Mouse (Mus musculus) cerebellum, postnatal 36 days (tissue): Measurements from ENCODE around the gene Gm11032.
"Not testable (repeated sequence)": the region's sequence is repeated elsewhere in the genome, so short reads cannot be mapped to it uniquely, and the experiment has no call there.

Source experiments
- DNase-seq, 2 experiments: peaks; one replicate each; pipeline ENCODE4 v3.0.0; 2021 to 2022; ENCODE audit warnings: mixed read lengths in 2 of 2

Gene Gm11032

DNA sequence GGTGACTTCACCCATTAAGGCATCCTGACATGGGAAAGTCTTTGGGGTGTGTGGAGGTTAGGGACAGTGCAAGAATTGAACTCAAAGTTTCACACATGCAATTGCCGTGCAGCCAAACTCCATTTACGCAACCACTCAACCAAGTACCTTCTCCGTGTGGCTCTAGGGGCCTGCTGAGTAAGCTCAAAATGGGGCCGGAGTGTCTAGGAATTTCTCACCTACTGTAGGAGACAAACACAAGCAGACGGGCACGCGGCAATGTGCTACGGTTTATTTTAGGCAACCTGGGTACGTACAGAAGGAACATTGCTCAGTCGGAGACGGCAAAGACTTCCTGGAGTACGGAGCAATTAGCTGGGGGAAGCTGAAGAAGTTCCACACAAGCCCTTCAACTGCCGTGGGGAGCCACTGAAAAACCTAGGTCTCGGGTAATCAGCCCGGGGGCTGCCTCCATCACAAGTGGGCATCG, at the start of gene Gm11032:
Gene Gm11032 (plus strand): TSS at position 51 of the 469 bp plus-strand sequence.
- peak in 1 of 2 experiments; percentile 29 for DNase-seq

DNA sequence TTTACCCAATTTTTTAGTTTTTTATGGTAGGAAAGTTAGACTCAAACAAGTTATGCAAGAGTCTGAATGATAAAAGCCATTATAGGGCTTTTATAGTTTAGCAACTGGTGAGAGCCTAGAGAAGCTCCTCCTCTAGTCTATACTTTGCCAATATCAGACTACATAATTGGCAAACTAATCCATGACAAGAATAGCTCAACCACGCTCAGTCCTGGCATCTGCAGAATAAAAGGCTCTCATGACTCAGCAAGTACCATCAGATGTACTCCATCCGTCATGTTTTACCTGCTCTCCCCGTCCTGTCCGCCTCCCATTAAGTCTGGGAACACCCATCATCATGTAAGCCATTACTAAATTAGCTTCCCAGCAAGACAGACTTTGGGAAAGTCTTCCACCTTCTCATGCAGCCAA, 48.4 kb upstream of the Gm11032 start:
- no peak for DNase-seq

DNA sequence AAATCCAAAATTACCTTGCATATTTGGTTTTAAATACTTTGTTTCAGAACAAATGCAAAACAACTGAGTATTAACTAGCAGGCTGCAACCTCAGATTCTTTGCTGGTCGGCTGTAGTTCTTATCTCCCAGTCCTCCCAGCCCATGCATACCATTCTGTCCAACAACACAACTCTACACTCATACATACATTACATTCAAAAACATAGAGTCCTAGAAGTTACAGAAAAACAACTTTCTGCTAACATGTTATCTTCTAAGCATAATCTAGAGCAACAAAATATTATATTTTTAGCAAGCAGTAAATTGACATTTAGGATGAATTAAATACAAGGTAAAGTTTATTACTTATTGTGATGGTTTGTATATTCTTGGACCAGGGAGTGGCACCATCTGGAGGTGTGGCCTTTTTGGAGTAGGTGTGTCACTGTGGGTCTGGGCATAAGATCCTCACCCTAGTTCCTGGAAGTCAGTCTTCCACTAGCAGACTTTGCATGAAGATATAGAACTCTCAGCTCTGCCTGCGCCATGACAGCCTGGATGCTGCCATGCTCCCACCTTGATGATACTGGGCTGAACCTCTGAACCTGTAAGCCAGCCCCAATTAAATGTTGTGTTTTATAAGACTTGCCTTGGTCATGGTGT, 43.7 kb upstream of the Gm11032 start:
- DNase-seq = not testable (repeated sequence)

DNA sequence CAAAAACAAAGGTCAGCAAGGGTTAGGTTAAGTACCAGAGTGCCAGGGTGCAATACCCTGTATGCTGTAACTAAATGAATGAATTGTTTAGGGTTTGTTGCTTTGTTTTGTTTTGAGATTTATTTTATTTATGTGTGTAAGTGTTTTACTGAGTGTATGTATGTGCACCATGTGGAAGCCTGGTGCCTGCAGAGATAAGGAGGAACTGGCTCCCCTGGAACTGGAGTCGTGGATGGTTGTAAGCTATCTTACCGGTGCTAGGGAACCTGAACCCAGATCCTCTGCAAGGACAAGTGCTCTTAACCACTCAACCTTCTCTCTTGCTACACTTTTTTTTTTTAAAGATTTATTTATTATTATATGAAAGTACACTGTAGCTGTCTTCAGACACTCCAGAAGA, 42.8 kb upstream of the Gm11032 start:
- no peak for DNase-seq

DNA sequence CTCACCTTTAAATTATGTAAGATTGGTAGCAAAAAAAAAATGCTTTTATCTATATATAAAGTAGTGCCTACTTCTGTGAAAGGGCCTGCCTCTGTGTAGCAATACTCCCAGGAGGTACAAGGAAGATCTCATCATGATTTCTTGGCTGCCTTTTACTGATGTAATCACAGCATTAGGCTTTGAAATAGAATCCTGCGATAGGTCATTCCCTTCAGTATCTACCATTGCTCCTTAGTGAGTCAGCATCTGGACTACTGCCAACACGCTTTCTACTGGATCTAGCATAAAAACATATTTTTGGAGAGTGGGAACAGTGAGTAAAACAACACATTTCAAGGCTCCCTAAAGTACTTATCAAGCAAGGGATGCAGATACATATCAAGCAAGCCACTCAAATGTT, 41.2 kb upstream of the Gm11032 start:
- DNase-seq = peak; percentile 28 to 52

- no peak for DNase-seq
Measured at GRCm38 (mm10) chr11:4591811-4592210, 28.1 kb upstream of the Gm11032 start.

- DNase-seq = no peak
Measured at GRCm38 (mm10) chr11:4593491-4593848, 26.4 kb upstream of the Gm11032 start.

- DNase-seq = peak in 1 of 2 experiments; percentile 45
Measured at GRCm38 (mm10) chr11:4593849-4594607, 25.8 kb upstream of the Gm11032 start.

- peak; percentile 90 to 95 for DNase-seq
Measured at GRCm38 (mm10) chr11:4594608-4595500, 25.0 kb upstream of the Gm11032 start, which contains the start of gene Mtmr3. Gene Mtmr3, minus strand, starts transcription at chr11:4594863.

DNA sequence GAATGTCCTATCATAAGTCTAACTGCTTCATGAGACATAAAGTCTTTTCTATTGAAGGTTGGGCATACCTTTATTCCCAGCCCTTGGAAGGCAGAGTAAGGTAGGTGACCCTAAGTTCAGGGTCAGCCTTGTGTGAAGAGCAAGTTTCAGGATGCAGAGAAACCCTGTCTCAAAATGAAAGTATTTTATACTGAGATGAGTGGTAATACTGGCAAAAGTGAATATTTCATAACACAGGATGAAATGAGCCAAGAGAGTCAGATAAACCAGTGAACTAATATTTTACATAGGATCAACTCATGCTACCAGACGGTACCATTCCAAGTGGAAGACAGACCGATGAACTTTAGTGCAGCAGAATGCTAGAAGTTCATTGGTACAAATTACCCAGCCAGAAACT, 21.5 kb upstream of the Gm11032 start:
- DNase-seq = no peak

DNA sequence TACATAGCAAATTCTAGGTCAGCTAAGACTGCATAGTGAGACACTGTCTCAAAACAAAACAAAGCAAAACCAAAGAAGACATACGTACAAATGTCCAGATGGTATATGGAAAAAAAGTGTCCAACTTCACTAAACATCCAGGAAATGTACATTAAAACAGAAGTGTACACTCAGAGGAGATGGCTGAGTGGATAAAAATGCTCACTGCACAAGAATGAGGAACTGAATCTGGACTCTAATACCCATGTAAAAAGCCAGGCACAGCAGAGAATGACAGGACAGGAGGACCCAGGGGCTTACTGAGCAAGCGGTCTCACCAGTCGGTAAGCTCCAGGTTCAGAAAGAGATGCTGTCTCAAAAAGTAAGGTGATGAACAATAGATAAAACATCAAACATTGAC, 20.0 kb upstream of the Gm11032 start:
- DNase-seq = no peak

- no peak for DNase-seq
Measured at GRCm38 (mm10) chr11:4601890-4602289, 18.0 kb upstream of the Gm11032 start.

DNA sequence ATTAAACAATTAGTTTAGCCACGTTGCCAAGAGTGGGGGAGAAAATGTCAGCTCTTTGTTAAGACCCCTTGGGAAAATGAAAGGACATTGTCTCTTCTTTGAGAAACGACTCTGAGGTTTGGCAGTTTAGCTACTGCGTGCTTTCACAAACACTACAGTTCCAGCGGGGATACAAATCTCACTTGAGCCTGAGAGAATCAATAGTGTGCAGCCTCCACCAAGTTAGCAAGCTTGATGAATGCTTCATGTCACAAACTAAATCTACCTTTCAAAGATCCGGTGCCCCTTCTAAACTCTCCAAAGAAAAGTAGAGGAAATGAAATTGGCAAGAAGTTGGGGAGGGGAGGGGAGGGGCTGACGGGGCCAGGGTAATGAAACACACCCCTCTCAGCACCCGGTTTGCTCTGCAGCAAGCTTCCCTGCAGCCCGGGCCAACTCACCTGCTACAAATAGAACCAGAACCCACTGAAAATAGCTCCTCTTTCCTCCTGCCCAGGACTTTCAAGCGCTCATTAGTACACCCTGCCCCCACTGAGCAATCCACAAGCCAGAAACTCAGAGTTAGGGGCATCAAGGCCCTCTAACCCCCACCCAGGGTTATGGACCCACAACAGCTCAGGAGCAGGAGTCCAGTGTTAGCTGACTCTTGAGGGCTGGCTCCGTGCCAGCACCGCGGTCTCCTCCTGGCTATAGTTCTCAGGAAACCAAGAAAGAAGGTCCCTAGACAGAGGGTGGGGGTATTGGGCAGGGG, 17.0 kb upstream of the Gm11032 start:
- peak; percentile 24 to 39 for DNase-seq

- no peak for DNase-seq
Measured at GRCm38 (mm10) chr11:4604441-4604840, 15.4 kb upstream of the Gm11032 start.

- no peak for DNase-seq
Measured at GRCm38 (mm10) chr11:4605414-4605813, 14.5 kb upstream of the Gm11032 start.

DNA sequence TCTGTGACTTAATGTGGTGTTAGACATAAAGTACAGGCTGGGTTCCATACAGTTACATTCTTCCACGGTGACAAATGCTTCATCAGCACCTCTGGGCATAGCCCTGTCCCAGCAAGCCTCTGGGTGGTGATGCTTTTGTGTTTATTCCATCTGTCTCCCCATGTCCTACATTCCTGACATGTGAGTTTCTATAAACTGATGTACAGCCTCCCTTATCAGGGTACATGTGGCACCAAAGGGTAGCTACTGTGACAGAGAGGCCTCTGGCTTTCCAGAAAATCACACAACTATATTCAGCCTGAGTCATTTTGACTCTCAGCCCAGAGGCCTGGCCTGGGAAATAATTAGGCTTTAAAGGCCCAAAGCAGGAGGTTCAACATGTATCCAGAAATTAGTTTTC, 13.3 kb upstream of the Gm11032 start:
- no peak for DNase-seq

DNA sequence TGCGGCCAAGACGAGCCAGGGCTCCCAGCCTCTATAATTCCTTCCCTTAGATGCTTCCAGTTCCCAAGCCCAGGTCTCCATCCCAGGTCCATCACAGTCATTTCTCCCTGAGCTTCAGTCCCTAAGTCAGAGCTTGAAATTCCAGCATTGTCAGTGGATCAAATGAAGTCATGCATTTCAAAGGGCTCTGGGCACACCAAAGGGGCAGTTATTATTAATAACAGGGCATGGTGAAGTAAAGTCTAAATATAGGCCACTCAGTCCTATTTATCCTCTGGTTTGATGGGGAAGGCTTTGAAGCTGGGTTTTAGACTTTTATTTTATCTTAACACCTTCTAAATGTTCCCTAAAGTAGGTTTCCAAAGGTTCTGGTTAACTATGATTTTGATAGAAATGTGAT, 8.0 kb upstream of the Gm11032 start:
- no peak for DNase-seq

DNA sequence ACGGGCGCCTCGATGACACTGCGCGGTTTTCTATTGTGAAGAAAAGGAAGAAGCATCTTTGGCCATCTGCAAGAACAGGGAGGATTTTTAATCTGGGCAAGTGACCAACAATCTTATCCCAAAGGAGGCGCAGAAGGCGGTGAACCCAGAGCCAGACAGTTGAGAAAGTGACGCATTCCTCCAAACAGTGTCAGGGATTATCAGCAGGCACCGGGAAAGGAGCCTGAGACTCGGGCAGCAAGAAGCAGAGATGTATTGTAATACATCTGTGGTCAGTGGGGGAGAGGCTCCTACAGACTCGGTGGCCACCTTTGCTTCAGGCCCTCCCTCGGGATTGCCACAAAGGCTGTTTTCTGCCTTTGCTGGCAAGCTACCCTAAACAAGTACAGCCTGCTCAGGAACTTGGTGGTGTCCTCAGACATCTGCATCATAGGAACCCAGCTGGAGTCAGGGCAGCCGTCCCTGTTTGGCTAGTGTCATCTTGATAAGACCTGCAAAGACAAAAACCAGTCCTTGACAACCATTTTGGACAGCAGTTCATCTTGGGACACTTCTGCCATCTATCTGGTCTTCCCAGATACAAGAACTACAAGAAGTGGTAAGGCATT, 738 bp downstream of the Gm11032 start:
- DNase-seq = peak in 1 of 2 experiments; percentile 25

DNA sequence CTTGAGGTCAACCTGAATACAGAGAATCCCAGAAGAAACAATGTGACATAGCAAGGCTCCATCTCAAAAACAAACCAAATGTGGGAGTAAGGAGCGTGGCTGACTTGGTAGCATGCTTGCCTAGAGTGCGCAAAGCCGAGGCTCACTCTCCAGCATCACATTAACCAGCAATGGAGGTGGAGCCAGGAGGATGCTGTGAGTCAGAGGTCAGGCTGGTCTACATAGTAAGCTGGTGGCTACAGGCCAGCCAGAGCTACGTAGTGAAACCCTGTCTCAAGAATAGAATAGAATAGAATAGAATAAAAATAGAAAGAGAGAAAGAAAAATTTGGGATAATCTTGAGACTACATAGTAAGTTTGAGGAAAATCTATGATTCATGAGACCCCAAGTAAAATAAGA, 2.0 kb downstream of the Gm11032 start:
- DNase-seq = no peak

GRCm38 (mm10) chr11:4622442-4622986, 2.6 kb downstream of the Gm11032 start:
- no peak for DNase-seq

GRCm38 (mm10) chr11:4622997-4623396, 3.1 kb downstream of the Gm11032 start:
- no peak for DNase-seq

- no peak for DNase-seq
Measured at GRCm38 (mm10) chr11:4625931-4626330, 6.1 kb downstream of the Gm11032 start.
